Mouse (Mus musculus) hindbrain, embryonic 13.5 days (tissue): ENCODE measurements around the gene Pla2g2f. TPM values are rescaled to one million over a fixed set of nuclear protein-coding genes. Genes with fewer than 3 reads are reported as not detected.

Source experiments
- polyA plus RNA-seq: library from polyadenylated mRNA; unstranded; fragments of >200 nt; fragmentation: Nextera tagmentation; extraction: Ambion mirVana; gene quantifications from 2 replicates; pipeline ENCODE4 v1.2.1, GENCODE M21; 2015

The Pla2g2f gene
- polyA plus RNA-seq, 1 experiment from 2014 or later = 0.06 TPM

Other genes with a start within 250 kb of the Pla2g2f start
- 1.3 TPM in 2 replicates for gene Vwa5b1, start 121.7 kb downstream of the Pla2g2f start, polyA plus RNA-seq
- gene Pla2g2c, start 32.8 kb downstream of the Pla2g2f start, polyA plus RNA-seq = 0.44 and 0.91 TPM in 2 replicates
- gene Ubxn10, start 20.5 kb downstream of the Pla2g2f start, polyA plus RNA-seq = 3.8 and 4.1 TPM in 2 replicates
- 0.90 and 1.8 TPM in 2 replicates for gene Pla2g2d, start 18.1 kb upstream of the Pla2g2f start, polyA plus RNA-seq
- 0.25 and 0.49 TPM in 2 replicates for gene Pla2g5, start 105.9 kb upstream of the Pla2g2f start, polyA plus RNA-seq
- not detected in 2 replicates for gene Gm13030, start 116.3 kb upstream of the Pla2g2f start, polyA plus RNA-seq
- not detected in 2 replicates for gene Pla2g2e, start 120.3 kb upstream of the Pla2g2f start, polyA plus RNA-seq
- gene Otud3, start 156.3 kb upstream of the Pla2g2f start, polyA plus RNA-seq = 2.5 and 3.5 TPM in 2 replicates
- gene Rnf186, start 209.5 kb upstream of the Pla2g2f start, polyA plus RNA-seq = not detected in 2 replicates
- 0.89 and 1.3 TPM in 2 replicates for gene Tmco4, start 215.3 kb upstream of the Pla2g2f start, polyA plus RNA-seq